Mouse (Mus musculus): ENCODE measurements at regions not wholly inside any gene's neighbourhood (a gene's known extent, or its start where the extent isn't known, plus 50 kb on each side); places are given as distances from the start of the nearest gene placed in this dataset.

GRCm38 (mm10) chr9:113459885-113460284 lies 248.2 kb downstream of the Pdcd6ip start:
- TF ChIP-seq CTCF (IDR thresholded peaks at IDR 0.05; ENCODE audit: low read depth, low read length), result no peak
- no peak for TF ChIP-seq POLR2A (IDR thresholded peaks at IDR 0.05; ENCODE audit: insufficient read depth, low read length)
- peak; percentile 54; the same call in 1 of the 2 replicates for TF ChIP-seq EP300 (IDR thresholded peaks at IDR 0.05; ENCODE audit: insufficient read depth, low read depth, low read length)
- no peaks in the 10 kb centered on the region for H3K36me3 ChIP-seq (ENCODE audit: control insufficient read depth, insufficient read depth, low read length, poor library complexity, severe bottlenecking)
- H3K9me3 ChIP-seq (replicated peaks; ENCODE audit: control insufficient read depth, insufficient read depth, low read length, poor library complexity, severe bottlenecking), result peaks cover 4% of the 10 kb centered on the region; the same call in 1 of the 2 replicates
- no peak overlapping the region for H3K27ac ChIP-seq (ENCODE audit: insufficient read depth, low read length)
- H3K9ac ChIP-seq (ENCODE audit: low read depth, poor library complexity, severe bottlenecking), result no peak overlapping the region
- H3K4me3 ChIP-seq (ENCODE audit: low read depth, low read length), result no peak overlapping the region
- H3K4me1 ChIP-seq (ENCODE audit: control insufficient read depth, insufficient read depth, low read length), result peaks cover 6% of the 10 kb centered on the region
- H3K27me3 ChIP-seq (ENCODE audit: control insufficient read depth, insufficient read depth, low read length, poor library complexity, severe bottlenecking), result no peaks in the 10 kb centered on the region

DNA sequence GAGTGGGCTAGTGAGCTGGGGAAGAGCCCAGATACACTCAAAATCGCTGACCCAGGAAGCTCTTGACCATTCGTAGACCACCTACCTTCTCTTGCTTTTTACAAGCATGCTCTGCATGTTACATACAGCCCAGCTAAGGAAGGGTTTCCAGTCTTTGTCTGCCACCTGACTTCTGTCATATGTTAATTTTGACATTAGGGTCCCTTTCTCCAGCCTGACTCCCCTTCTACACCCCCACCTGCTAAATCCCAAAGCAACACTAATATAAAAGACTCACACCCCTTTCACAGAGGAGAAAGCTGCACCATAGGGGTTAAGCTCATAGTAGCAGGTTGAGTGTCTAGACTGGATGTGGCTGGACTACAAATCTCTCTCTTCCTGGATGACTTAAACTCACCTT lies 248.8 kb downstream of the Pdcd6ip start:
- no peaks in the 10 kb centered on the region for H3K36me3 ChIP-seq (ENCODE audit: control insufficient read depth, insufficient read depth, low read length, poor library complexity, severe bottlenecking)
- H3K27ac ChIP-seq (ENCODE audit: insufficient read depth, low read length), result peak overlapping the region; percentile 51
- H3K4me3 ChIP-seq (ENCODE audit: low read depth, low read length), result no peak overlapping the region
- peaks cover 6% of the 10 kb centered on the region for H3K4me1 ChIP-seq (ENCODE audit: control insufficient read depth, insufficient read depth, low read length)
- H3K27me3 ChIP-seq (ENCODE audit: control insufficient read depth, insufficient read depth, low read length, poor library complexity, severe bottlenecking), result no peaks in the 10 kb centered on the region
- no peak overlapping the region for H3K9ac ChIP-seq (ENCODE audit: low read depth, poor library complexity, severe bottlenecking)
- TF ChIP-seq EP300 (IDR thresholded peaks at IDR 0.05; ENCODE audit: insufficient read depth, low read depth, low read length), result no peak
- no peak for TF ChIP-seq CTCF (IDR thresholded peaks at IDR 0.05; ENCODE audit: low read depth, low read length)
- no peak for TF ChIP-seq POLR2A (IDR thresholded peaks at IDR 0.05; ENCODE audit: insufficient read depth, low read length)
- peaks cover 4% of the 10 kb centered on the region; the same call in 1 of the 2 replicates for H3K9me3 ChIP-seq (replicated peaks; ENCODE audit: control insufficient read depth, insufficient read depth, low read length, poor library complexity, severe bottlenecking)

GRCm38 (mm10) chr9:113458741-113459154 lies 249.3 kb downstream of the Pdcd6ip start:
- Histone ChIP-seq H3K36me3 (ENCODE audit: control insufficient read depth, insufficient read depth, low read length, poor library complexity, severe bottlenecking) (no peaks in the 10 kb centered on the region), H3K9ac (ENCODE audit: low read depth, poor library complexity, severe bottlenecking) (no peak overlapping the region), H3K27me3 (ENCODE audit: control insufficient read depth, insufficient read depth, low read length, poor library complexity, severe bottlenecking) (no peaks in the 10 kb centered on the region), H3K4me3 (ENCODE audit: low read depth, low read length) (no peak overlapping the region; the same call in 1 of the 2 replicates), H3K4me1 (ENCODE audit: control insufficient read depth, insufficient read depth, low read length) (peaks cover 6% of the 10 kb centered on the region), H3K9me3 (replicated peaks; ENCODE audit: control insufficient read depth, insufficient read depth, low read length, poor library complexity, severe bottlenecking) (peaks cover 4% of the 10 kb centered on the region; the same call in 1 of the 2 replicates), H3K27ac (ENCODE audit: insufficient read depth, low read length) (peak overlapping the region; percentile 51)
- TF ChIP-seq POLR2A (IDR thresholded peaks at IDR 0.05; ENCODE audit: insufficient read depth, low read length), result no peak
- peak; percentile 86 for TF ChIP-seq EP300 (IDR thresholded peaks at IDR 0.05; ENCODE audit: insufficient read depth, low read depth, low read length)
- TF ChIP-seq CTCF (IDR thresholded peaks at IDR 0.05; ENCODE audit: low read depth, low read length), result no peak

GRCm38 (mm10) chr9:113457169-113457850 lies 250.7 kb downstream of the Pdcd6ip start:
- Histone ChIP-seq H3K36me3 (ENCODE audit: control insufficient read depth, insufficient read depth, low read length, poor library complexity, severe bottlenecking) (no peaks in the 10 kb centered on the region), H3K27ac (ENCODE audit: insufficient read depth, low read length) (peak overlapping the region; percentile 87; the same call in 1 of the 2 replicates), H3K9ac (ENCODE audit: low read depth, poor library complexity, severe bottlenecking) (no peak overlapping the region), H3K9me3 (replicated peaks; ENCODE audit: control insufficient read depth, insufficient read depth, low read length, poor library complexity, severe bottlenecking) (peaks cover 4% of the 10 kb centered on the region; the same call in 1 of the 2 replicates), H3K4me1 (ENCODE audit: control insufficient read depth, insufficient read depth, low read length) (peaks cover 6% of the 10 kb centered on the region), H3K4me3 (ENCODE audit: low read depth, low read length) (no peak overlapping the region), H3K27me3 (ENCODE audit: control insufficient read depth, insufficient read depth, low read length, poor library complexity, severe bottlenecking) (no peaks in the 10 kb centered on the region)
- no peak for TF ChIP-seq CTCF (IDR thresholded peaks at IDR 0.05; ENCODE audit: low read depth, low read length)
- no peak for TF ChIP-seq POLR2A (IDR thresholded peaks at IDR 0.05; ENCODE audit: insufficient read depth, low read length)
- no peak for TF ChIP-seq EP300 (IDR thresholded peaks at IDR 0.05; ENCODE audit: insufficient read depth, low read depth, low read length)

GRCm38 (mm10) chr9:113455577-113455976 lies 252.5 kb downstream of the Pdcd6ip start:
- TF ChIP-seq EP300 (IDR thresholded peaks at IDR 0.05; ENCODE audit: insufficient read depth, low read depth, low read length) (no peak), CTCF (IDR thresholded peaks at IDR 0.05; ENCODE audit: low read depth, low read length) (no peak), POLR2A (IDR thresholded peaks at IDR 0.05; ENCODE audit: insufficient read depth, low read length) (no peak)
- Histone ChIP-seq H3K9ac (ENCODE audit: low read depth, poor library complexity, severe bottlenecking) (no peak overlapping the region), H3K4me1 (ENCODE audit: control insufficient read depth, insufficient read depth, low read length) (peaks cover 6% of the 10 kb centered on the region), H3K9me3 (replicated peaks; ENCODE audit: control insufficient read depth, insufficient read depth, low read length, poor library complexity, severe bottlenecking) (no peaks in the 10 kb centered on the region), H3K27ac (ENCODE audit: insufficient read depth, low read length) (no peak overlapping the region), H3K4me3 (ENCODE audit: low read depth, low read length) (no peak overlapping the region), H3K27me3 (ENCODE audit: control insufficient read depth, insufficient read depth, low read length, poor library complexity, severe bottlenecking) (no peaks in the 10 kb centered on the region), H3K36me3 (ENCODE audit: control insufficient read depth, insufficient read depth, low read length, poor library complexity, severe bottlenecking) (no peaks in the 10 kb centered on the region)

- H3K9me3 ChIP-seq (replicated peaks; ENCODE audit: control insufficient read depth, insufficient read depth, low read length, poor library complexity, severe bottlenecking), result no peaks in the 10 kb centered on the region
- no peak overlapping the region for H3K9ac ChIP-seq (ENCODE audit: low read depth, poor library complexity, severe bottlenecking)
- no peaks in the 10 kb centered on the region for H3K4me1 ChIP-seq (ENCODE audit: control insufficient read depth, insufficient read depth, low read length)
- no peaks in the 10 kb centered on the region for H3K36me3 ChIP-seq (ENCODE audit: control insufficient read depth, insufficient read depth, low read length, poor library complexity, severe bottlenecking)
- TF ChIP-seq EP300 (IDR thresholded peaks at IDR 0.05; ENCODE audit: insufficient read depth, low read depth, low read length), result no peak
- no peak for TF ChIP-seq CTCF (IDR thresholded peaks at IDR 0.05; ENCODE audit: low read depth, low read length)
- TF ChIP-seq POLR2A (IDR thresholded peaks at IDR 0.05; ENCODE audit: insufficient read depth, low read length), result no peak
- no peak overlapping the region for H3K27ac ChIP-seq (ENCODE audit: insufficient read depth, low read length)
- no peaks in the 10 kb centered on the region for H3K27me3 ChIP-seq (ENCODE audit: control insufficient read depth, insufficient read depth, low read length, poor library complexity, severe bottlenecking)
- H3K4me3 ChIP-seq (ENCODE audit: low read depth, low read length), result no peak overlapping the region
Measured at GRCm38 (mm10) chr9:113453231-113453630, 254.8 kb downstream of the Pdcd6ip start.

Data from ES-Bruce4 (cell line).